Mouse (Mus musculus): ENCODE measurements around the gene Snrnp25.

Gene Snrnp25

GRCm38 (mm10) chr11:32225222-32226104, 20.2 kb downstream of the Snrnp25 start:
- peak; percentile 3 for DNase-seq

- DNase-seq = peak; percentile 87
Measured at GRCm38 (mm10) chr11:32226124-32226871, 21.1 kb downstream of the Snrnp25 start, which contains the start of gene Mpg. Gene Mpg, plus strand, starts transcription at chr11:32226505.

GRCm38 (mm10) chr11:32227041-32227440, 21.8 kb downstream of the Snrnp25 start:
- DNase-seq = no peak

- DNase-seq = no peak
Measured at GRCm38 (mm10) chr11:32227555-32227954, 22.3 kb downstream of the Snrnp25 start.

- DNase-seq = no peak
Measured at GRCm38 (mm10) chr11:32228292-32228845, 23.2 kb downstream of the Snrnp25 start.

- DNase-seq = peak; percentile 50
Measured at GRCm38 (mm10) chr11:32230220-32230619, 25.0 kb downstream of the Snrnp25 start.

- no peak for DNase-seq
Measured at GRCm38 (mm10) chr11:32231125-32231524, 25.9 kb downstream of the Snrnp25 start.

- DNase-seq = peak; percentile 8
Measured at GRCm38 (mm10) chr11:32232848-32233247, 27.6 kb downstream of the Snrnp25 start.

- DNase-seq = peak; percentile 31
Measured at GRCm38 (mm10) chr11:32233895-32234294, 28.7 kb downstream of the Snrnp25 start.

GRCm38 (mm10) chr11:32234816-32235485, 29.7 kb downstream of the Snrnp25 start:
- no peak for DNase-seq

GRCm38 (mm10) chr11:32235646-32236045, 30.4 kb downstream of the Snrnp25 start:
- DNase-seq = peak; percentile 64

GRCm38 (mm10) chr11:32236132-32236531, 30.9 kb downstream of the Snrnp25 start:
- DNase-seq = no peak

GRCm38 (mm10) chr11:32236712-32237410, 31.6 kb downstream of the Snrnp25 start:
- DNase-seq = peak; percentile 81

- no peak for DNase-seq
Measured at GRCm38 (mm10) chr11:32237411-32237795, 32.2 kb downstream of the Snrnp25 start.

- DNase-seq = peak; percentile 52
Measured at GRCm38 (mm10) chr11:32238093-32238860, 33.1 kb downstream of the Snrnp25 start.

- DNase-seq = no peak
Measured at GRCm38 (mm10) chr11:32241391-32241790, 36.2 kb downstream of the Snrnp25 start.

GRCm38 (mm10) chr11:32242209-32242608, 37.0 kb downstream of the Snrnp25 start:
- no peak for DNase-seq

- no peak for DNase-seq
Measured at GRCm38 (mm10) chr11:32243205-32243955, 38.2 kb downstream of the Snrnp25 start.

- DNase-seq = no peak
Measured at GRCm38 (mm10) chr11:32244064-32244463, 38.8 kb downstream of the Snrnp25 start.

GRCm38 (mm10) chr11:32244617-32245016, 39.4 kb downstream of the Snrnp25 start:
- DNase-seq = no peak

- DNase-seq = no peak
Measured at GRCm38 (mm10) chr11:32245614-32246013, 40.4 kb downstream of the Snrnp25 start.
